Mouse (Mus musculus) thymus, adult 2 months (tissue): Measurements from ENCODE around the gene Rgs6. TPM values are rescaled to one million over a fixed set of nuclear protein-coding genes. Genes with fewer than 3 reads are reported as not detected.

Source experiments
- DNase-seq: peaks from one replicate; pipeline ENCODE4 v3.0.0; 2021
- H3K27ac ChIP-seq: fragments of 200-500 bp; 2 replicates; pipeline ENCODE4 v1.5.1; 2012; ENCODE audit warnings: low read length, control low read depth; ENCODE audit not compliant: control insufficient read depth, insufficient read depth
- H3K27me3 ChIP-seq: fragments of 200-500 bp; 2 replicates; pipeline ENCODE4 v1.6.1; 2012; ENCODE audit warnings: mild to moderate bottlenecking, low read length, moderate library complexity, mixed read lengths; ENCODE audit not compliant: control insufficient read depth, insufficient read depth
- H3K36me3 ChIP-seq: fragments of 200-500 bp; 2 replicates; pipeline ENCODE4 v1.6.1; 2012; ENCODE audit warnings: mild to moderate bottlenecking, low read length, moderate library complexity; ENCODE audit not compliant: control insufficient read depth, insufficient read depth
- H3K4me1 ChIP-seq: fragments of 200-500 bp; replicated peaks from 2 replicates; pipeline ENCODE4 v1.6.1; 2012; ENCODE audit warnings: low read length; ENCODE audit not compliant: control insufficient read depth, insufficient read depth
- H3K4me3 ChIP-seq: fragments of 200-500 bp; 2 replicates; pipeline ENCODE4 v1.5.1; 2012; ENCODE audit warnings: mild to moderate bottlenecking, low read length, control low read depth, moderate library complexity; ENCODE audit not compliant: control insufficient read depth, insufficient read depth
- CTCF ChIP-seq: fragments of 200-500 bp; IDR thresholded peaks from 2 replicates; pipeline ENCODE4 v1.5.1; 2012; ENCODE audit warnings: mild to moderate bottlenecking, control low read depth, low read length, moderate library complexity, borderline replicate concordance; ENCODE audit not compliant: control insufficient read depth, poor library complexity, insufficient read depth; ENCODE audit errors: extremely low read depth
- POLR2A ChIP-seq: fragments of 200-500 bp; IDR thresholded peaks from 2 replicates; pipeline ENCODE4 v1.6.1; 2012; ENCODE audit warnings: mild to moderate bottlenecking, low read length, control low read depth, moderate library complexity; ENCODE audit not compliant: control insufficient read depth, poor library complexity, insufficient read depth; ENCODE audit errors: extremely low read depth
- WGBS: fragments of 180-500 bp; shearing (Covaris S2); methylation state at CpG from one replicate; pipeline ENCODE4 v1.1.7; 2018; 5-methylcytosine and 5-hydroxymethylcytosine counted together
- polyA plus RNA-seq: library from polyadenylated mRNA; depleted of rRNA; stranded (reverse); fragments of >200 nt; gene quantifications from 2 replicates; pipeline ENCODE4 v1.2.3, GENCODE M21; 2012

The Rgs6 gene
- polyA plus RNA-seq, 1 experiment: 0.46 TPM

- Histone ChIP-seq H3K4me1 (no peaks in the 10 kb centered on the region), H3K36me3 (no peaks in the 10 kb centered on the region), H3K27ac (no peak overlapping the region), H3K27me3 (no peaks in the 10 kb centered on the region), H3K4me3 (no peak overlapping the region)
- TF ChIP-seq CTCF (no peak), POLR2A (no peak)
- WGBS: 90% methylated on average over 4 of the region's 4 CpGs
- no peak for DNase-seq
Observed at GRCm38 (mm10) chr12:82647876-82648275, 59.8 kb downstream of the Rgs6 start.

GRCm38 (mm10) chr12:82649991-82650390 is 61.9 kb downstream of the Rgs6 start:
- H3K27ac ChIP-seq: no peak overlapping the region
- TF ChIP-seq CTCF (no peak), POLR2A (no peak)
- no peaks in the 10 kb centered on the region for H3K27me3 ChIP-seq
- no peak for DNase-seq
- H3K4me1 ChIP-seq: no peaks in the 10 kb centered on the region
- H3K36me3 ChIP-seq: no peaks in the 10 kb centered on the region
- H3K4me3 ChIP-seq: no peak overlapping the region
- WGBS: 82% methylated on average over 5 of the region's 5 CpGs

GRCm38 (mm10) chr12:82664598-82664997 is 76.5 kb downstream of the Rgs6 start:
- Histone ChIP-seq H3K4me3 (no peak overlapping the region), H3K27ac (no peak overlapping the region), H3K36me3 (no peaks in the 10 kb centered on the region), H3K27me3 (no peaks in the 10 kb centered on the region), H3K4me1 (no peaks in the 10 kb centered on the region)
- 81% methylated on average over 7 of the region's 7 CpGs for WGBS
- no peak for DNase-seq
- TF ChIP-seq POLR2A (no peak), CTCF (no peak)

- Histone ChIP-seq H3K27ac (no peak overlapping the region), H3K27me3 (no peaks in the 10 kb centered on the region), H3K4me1 (no peaks in the 10 kb centered on the region), H3K36me3 (no peaks in the 10 kb centered on the region), H3K4me3 (no peak overlapping the region)
- WGBS: 90% methylated on average over 3 of the region's 3 CpGs
- no peak for DNase-seq
- TF ChIP-seq POLR2A (no peak), CTCF (no peak)
Observed at GRCm38 (mm10) chr12:82667441-82667840, 79.3 kb downstream of the Rgs6 start.

- 76% methylated on average over 4 of the region's 4 CpGs for WGBS
- H3K4me3 ChIP-seq: no peak overlapping the region
- H3K27me3 ChIP-seq: no peaks in the 10 kb centered on the region
- no peak overlapping the region for H3K27ac ChIP-seq
- no peaks in the 10 kb centered on the region for H3K36me3 ChIP-seq
- TF ChIP-seq POLR2A: no peak
- no peak for TF ChIP-seq CTCF
- no peak for DNase-seq
- no peaks in the 10 kb centered on the region for H3K4me1 ChIP-seq
Observed at GRCm38 (mm10) chr12:82670201-82670737, 82.2 kb downstream of the Rgs6 start.

- TF ChIP-seq CTCF: no peak
- TF ChIP-seq POLR2A: no peak
- 94% methylated on average over 5 of the region's 5 CpGs for WGBS
- Histone ChIP-seq H3K4me1 (no peaks in the 10 kb centered on the region), H3K4me3 (no peak overlapping the region), H3K27ac (no peak overlapping the region), H3K36me3 (no peaks in the 10 kb centered on the region), H3K27me3 (no peaks in the 10 kb centered on the region)
- no peak for DNase-seq
Observed at GRCm38 (mm10) chr12:82671591-82671990, 83.5 kb downstream of the Rgs6 start.

GRCm38 (mm10) chr12:82675137-82675536 is 87.0 kb downstream of the Rgs6 start:
- H3K36me3 ChIP-seq: no peaks in the 10 kb centered on the region
- H3K4me1 ChIP-seq: no peaks in the 10 kb centered on the region
- no peak overlapping the region for H3K27ac ChIP-seq
- H3K27me3 ChIP-seq: no peaks in the 10 kb centered on the region
- DNase-seq: no peak
- TF ChIP-seq CTCF: no peak
- TF ChIP-seq POLR2A: no peak
- 81% methylated on average over 4 of the region's 4 CpGs for WGBS
- no peak overlapping the region for H3K4me3 ChIP-seq
